Mouse (Mus musculus) spleen, embryonic (tissue): ENCODE results near the gene Kcnma1.

Source experiments
- CTCF ChIA-PET: fragments of 350-600 bp; sonication (Branson Sonifier 250); formaldehyde crosslinking; loops from one replicate; lab custom pipeline; 2022; lab: Charles Lee

Kcnma1 gene

DNA sequence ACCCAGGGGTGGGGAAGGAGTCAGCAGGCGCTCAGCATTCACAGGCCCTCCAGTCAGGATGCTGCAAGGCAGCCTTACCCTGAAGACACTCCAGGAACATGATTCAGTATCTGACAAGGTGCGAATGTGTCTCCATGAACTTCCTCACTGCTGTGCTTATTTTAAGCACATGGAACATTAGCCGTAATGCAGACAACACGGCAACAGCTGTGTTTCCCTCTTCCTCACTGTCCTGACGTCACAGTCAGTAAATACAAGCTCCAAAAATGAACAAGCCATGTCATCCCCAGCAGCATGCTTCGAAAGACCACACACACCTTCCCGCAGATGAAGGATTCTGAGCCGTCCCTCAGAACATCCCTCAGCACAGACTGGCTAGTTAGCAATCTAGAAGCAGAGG, 47.8 kb downstream of the Kcnma1 start:
- CTCF ChIA-PET = no interaction called here

DNA sequence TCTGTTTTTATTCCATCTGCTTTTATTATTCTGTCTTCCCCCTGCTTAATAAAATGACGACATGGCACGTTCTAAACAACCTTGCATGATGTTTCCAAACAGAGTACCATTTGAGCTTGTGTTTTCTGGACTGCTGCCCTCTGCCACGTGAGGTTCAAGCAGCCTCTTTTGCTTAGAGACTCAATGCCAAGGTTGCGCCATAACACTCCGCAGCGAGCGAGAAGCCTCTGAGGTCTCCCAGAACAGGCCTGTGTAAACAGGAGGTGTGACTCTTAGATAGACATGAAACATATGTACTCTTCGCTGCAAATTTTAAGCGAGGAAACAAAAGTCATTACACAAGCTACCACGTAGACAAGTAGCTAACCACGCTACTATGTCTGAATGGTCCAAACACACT, 55.2 kb downstream of the Kcnma1 start:
- CTCF ChIA-PET = no interaction called here

- CTCF ChIA-PET = no interaction called here
These were observed 57.0 kb downstream of the Kcnma1 start for GRCm38 (mm10) chr14:23957270-23957669.

DNA sequence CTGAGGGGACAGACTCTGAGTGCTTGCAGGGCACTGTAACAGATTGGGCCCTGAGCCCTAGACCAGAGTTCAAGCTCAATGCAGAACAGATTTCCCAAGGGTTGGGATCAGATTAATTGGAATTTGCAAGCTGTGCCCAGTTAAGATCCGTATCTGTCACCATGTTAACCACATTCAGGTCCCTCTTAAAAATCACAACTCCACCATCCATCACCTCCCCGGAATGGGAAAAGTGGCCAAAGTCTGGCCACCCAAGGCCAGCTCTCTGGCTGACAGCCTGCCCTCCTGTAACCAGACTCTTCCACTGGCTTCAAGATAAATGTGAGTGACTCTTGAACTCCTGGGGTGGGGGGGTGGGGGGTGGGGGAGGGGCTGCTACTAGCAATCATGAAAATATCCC, 70.4 kb downstream of the Kcnma1 start:
- CTCF ChIA-PET = no interaction called here

GRCm38 (mm10) chr14:23943152-23943551, 71.1 kb downstream of the Kcnma1 start:
- CTCF ChIA-PET = no interaction called here

- CTCF ChIA-PET = no interaction called here
These were observed 72.2 kb downstream of the Kcnma1 start for GRCm38 (mm10) chr14:23942103-23942502.

- CTCF ChIA-PET = no interaction called here
These were observed 79.3 kb downstream of the Kcnma1 start for GRCm38 (mm10) chr14:23935016-23935415.

GRCm38 (mm10) chr14:23931671-23932071, 82.6 kb downstream of the Kcnma1 start:
- CTCF ChIA-PET = no interaction called here

DNA sequence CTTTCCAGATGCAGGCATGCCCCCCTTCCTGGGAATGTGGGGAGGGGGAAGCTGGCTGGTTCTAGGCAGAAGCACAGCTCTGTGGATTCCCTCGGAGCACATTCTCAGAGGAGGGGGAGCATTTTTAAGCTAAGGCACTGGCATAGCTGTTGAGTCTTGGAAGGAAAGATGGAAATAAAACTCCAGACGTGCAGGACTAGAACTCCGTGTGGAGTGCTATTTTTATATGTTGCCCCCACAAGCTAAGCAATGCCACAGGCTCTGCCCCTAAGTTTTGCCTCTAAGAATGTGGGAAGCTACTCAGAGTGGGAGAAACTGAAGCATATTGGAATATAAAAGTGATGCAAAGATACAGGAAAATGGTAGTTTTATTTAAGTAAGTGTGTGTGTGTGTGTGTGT, 85.1 kb downstream of the Kcnma1 start:
- CTCF ChIA-PET = no interaction called here

- CTCF ChIA-PET = no interaction called here
These were observed 90.9 kb downstream of the Kcnma1 start for GRCm38 (mm10) chr14:23923356-23923755.

DNA sequence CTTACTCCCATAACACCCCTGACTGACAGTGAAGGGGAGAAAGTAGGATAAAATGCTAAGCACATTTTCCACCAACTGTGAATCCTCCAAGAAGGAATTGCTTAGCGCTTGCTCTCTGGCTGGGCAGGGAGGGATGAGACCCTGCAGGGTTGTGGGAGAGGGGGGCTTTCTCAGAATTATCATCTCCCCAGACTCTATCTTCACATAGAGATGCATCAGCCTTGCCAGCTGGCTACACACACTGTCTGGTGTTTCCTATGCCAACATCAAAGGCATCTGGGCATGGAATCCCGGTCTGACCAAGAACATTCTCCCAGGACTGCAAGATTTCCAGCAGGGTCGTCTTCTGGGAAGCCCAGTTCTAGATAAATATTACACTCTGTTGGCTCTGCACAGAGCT, 91.5 kb downstream of the Kcnma1 start:
- CTCF ChIA-PET = no interaction called here

- CTCF ChIA-PET = interaction anchor here (0.7 kb wide), 1 partner anchor 170 kb away, joined by 4 read pairs; no protein-coding TSS in a partner anchor
These were observed 103.1 kb downstream of the Kcnma1 start for GRCm38 (mm10) chr14:23911108-23911629.

DNA sequence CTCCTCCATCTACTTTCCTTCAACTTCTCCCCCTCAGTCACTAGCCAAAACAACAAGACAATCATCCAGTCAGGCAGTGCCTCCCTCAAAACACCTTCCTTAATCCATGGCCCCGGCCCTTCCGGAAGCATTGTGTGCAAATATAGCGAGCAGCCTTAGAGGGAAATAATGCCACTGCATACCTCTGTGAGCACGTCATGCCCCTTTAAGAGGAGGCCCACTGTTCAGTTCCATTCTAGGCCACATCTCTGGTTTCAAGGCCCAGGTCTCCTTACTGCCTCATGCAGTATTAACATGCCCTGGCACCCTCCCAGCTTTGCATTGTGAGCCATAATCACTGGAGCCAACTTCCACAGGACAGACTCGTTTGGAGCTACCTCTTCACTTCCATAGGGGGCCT, 105.7 kb downstream of the Kcnma1 start:
- CTCF ChIA-PET = no interaction called here

- CTCF ChIA-PET = no interaction called here
These were observed 111.5 kb downstream of the Kcnma1 start for GRCm38 (mm10) chr14:23902636-23903279.

DNA sequence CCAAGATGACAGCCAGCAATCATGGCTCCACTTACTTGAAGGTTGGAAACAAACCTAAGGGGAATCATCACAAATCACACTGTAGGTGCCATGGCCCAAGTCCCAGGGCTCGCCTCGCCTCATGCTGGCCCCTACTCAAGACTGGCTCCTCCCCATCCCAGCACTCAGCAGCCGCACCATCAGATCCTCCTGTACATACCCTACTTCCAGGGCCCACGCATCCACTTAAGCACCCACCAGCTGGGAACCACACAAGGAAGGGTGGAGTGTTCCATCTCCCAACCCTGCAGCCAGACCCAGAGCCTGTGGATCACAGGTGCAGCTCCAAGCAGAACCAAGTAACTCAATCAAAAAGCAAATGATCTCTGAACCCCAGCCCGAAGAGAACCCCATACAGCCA, 114.8 kb downstream of the Kcnma1 start:
- CTCF ChIA-PET = no interaction called here

DNA sequence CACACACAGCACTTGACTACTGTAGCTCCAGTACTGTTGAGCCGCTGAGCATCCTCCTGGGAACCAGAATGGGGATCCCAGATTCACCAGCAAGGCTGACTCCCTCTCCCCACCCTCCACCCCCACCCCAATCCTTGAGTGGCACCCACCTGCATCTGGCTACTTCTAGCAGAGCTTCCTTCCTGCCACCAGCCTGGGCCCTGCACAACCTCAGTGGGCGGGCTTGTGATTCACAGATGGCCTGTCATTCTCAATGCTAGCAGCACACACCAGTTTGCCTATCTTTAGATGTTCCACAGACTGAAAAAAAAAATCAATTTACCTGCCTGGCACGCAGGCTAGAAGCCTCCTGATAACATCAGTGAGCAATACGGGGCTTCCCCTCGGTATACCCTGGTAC, 116.5 kb downstream of the Kcnma1 start:
- CTCF ChIA-PET = no interaction called here

DNA sequence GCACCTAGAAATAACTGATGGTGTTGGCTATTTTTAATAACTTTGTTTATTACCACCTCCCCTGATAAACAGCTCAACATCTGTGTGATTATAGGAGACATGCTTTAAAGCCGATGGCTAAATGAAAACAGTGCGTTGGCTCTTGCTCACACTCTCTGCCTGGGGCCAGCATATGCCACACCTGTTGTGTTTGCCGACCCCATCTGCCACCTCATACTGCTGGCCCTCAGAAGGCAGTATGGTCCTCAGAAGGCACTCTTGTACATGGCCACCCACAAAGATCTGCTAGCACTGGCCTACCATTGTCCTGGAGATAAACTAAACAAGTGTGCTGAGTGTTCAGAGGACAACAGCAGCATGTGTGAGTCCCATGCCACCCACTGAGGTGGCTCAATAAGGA, 118.3 kb downstream of the Kcnma1 start:
- CTCF ChIA-PET = no interaction called here

GRCm38 (mm10) chr14:23886112-23886511, 128.2 kb downstream of the Kcnma1 start:
- CTCF ChIA-PET = no interaction called here

GRCm38 (mm10) chr14:23885539-23885938, 128.8 kb downstream of the Kcnma1 start:
- CTCF ChIA-PET = no interaction called here

DNA sequence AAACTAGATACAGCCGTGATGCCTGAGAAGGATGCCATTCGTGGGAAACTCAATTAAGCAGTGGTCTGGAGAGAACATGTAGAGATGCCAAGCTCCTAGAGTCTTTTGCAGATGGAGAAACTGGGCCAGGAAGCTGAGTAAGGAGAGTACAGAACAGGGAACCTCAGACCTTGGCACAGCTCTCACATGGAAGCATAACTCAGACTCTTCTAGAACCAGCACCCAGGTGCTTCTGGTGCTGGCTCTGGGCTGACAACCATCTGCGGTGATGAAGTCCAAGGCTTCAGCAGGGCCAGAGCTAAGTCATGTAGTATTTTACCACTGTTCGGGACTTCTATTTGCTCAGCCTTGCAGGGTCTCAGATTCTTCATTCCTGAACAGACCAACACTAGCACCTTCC, 129.2 kb downstream of the Kcnma1 start:
- CTCF ChIA-PET = no interaction called here

GRCm38 (mm10) chr14:23882001-23882400, 132.3 kb downstream of the Kcnma1 start:
- CTCF ChIA-PET = no interaction called here

GRCm38 (mm10) chr14:23879331-23879730, 135.0 kb downstream of the Kcnma1 start:
- CTCF ChIA-PET = no interaction called here

GRCm38 (mm10) chr14:23877561-23877960, 136.7 kb downstream of the Kcnma1 start:
- CTCF ChIA-PET = no interaction called here

GRCm38 (mm10) chr14:23874545-23874944, 139.7 kb downstream of the Kcnma1 start:
- CTCF ChIA-PET = no interaction called here
